Mouse (Mus musculus) right cerebral cortex, postnatal 10 days (tissue): ENCODE data around the gene Cdpf1.

Experiments used
- DNase-seq, 2 experiments: peaks; one replicate each; pipeline ENCODE4 v3.0.0; 2021; ENCODE audit warnings: low spot score in 2 of 2

Gene Cdpf1

GRCm38 (mm10) chr15:85762761-85763160 is 48.7 kb downstream of the Cdpf1 start:
- DNase-seq: no peak

GRCm38 (mm10) chr15:85757768-85758167 is 53.7 kb downstream of the Cdpf1 start:
- no peak for DNase-seq
